Mouse (Mus musculus): Measurements from ENCODE around the gene Lamb3. TPM values are rescaled to one million over a fixed set of nuclear protein-coding genes. Genes with fewer than 3 reads are reported as not detected.

Gene Lamb3
- polyA plus RNA-seq, 1 experiment from 2014 or later: 3.1 TPM

GRCm38 (mm10) chr1:193336122-193337017, 128.9 kb downstream of the Lamb3 start:
- no peaks in the 10 kb centered on the region for H3K36me3 ChIP-seq (ENCODE audit: control insufficient read depth, insufficient read depth, low read length)
- 43% methylated on average over 7 of the region's 7 CpGs for WGBS
- peak overlapping the region; percentile 21; the same call in 1 of the 2 replicates for H3K4me2 ChIP-seq (ENCODE audit: low read length)
- ATAC-seq (ENCODE audit: insufficient number of reproducible peaks, insufficient read depth, low FRiP score, low read depth): peak; percentile 64
- no peak overlapping the region for H3K4me3 ChIP-seq (ENCODE audit: control insufficient read depth in 1 of 2, insufficient read depth in 1 of 2, low read depth in 1 of 2, low read length in 2 of 2)
- H3K9me3 ChIP-seq (ENCODE audit: control insufficient read depth, low read length): no peaks in the 10 kb centered on the region
- H3K9ac ChIP-seq (ENCODE audit: low read length): peak overlapping the region; percentile 55; the same call in 1 of the 2 replicates
- peaks cover 54 to 71% of the 10 kb centered on the region in 2 experiments for H3K4me1 ChIP-seq (ENCODE audit: control insufficient read depth in 2 of 2, insufficient read depth in 2 of 2, low read length in 2 of 2)
- peaks cover 5% of the 10 kb centered on the region; the same call in 1 of the 2 replicates for H3K27me3 ChIP-seq (ENCODE audit: control insufficient read depth, insufficient read depth, low read length)
- peak overlapping the region; percentile 88 to 96 for H3K27ac ChIP-seq (replicated peaks in 1 of 2; ENCODE audit: control insufficient read depth in 1 of 2, insufficient read depth in 1 of 2, low read depth in 2 of 2, low read length in 2 of 2)

GRCm38 (mm10) chr1:193337018-193337321, 129.5 kb downstream of the Lamb3 start:
- ATAC-seq (ENCODE audit: insufficient number of reproducible peaks, insufficient read depth, low FRiP score, low read depth): no peak
- Histone ChIP-seq H3K27me3 (ENCODE audit: control insufficient read depth, insufficient read depth, low read length) (peaks cover 5% of the 10 kb centered on the region; the same call in 1 of the 2 replicates), H3K27ac (replicated peaks in 1 of 2; ENCODE audit: control insufficient read depth in 1 of 2, insufficient read depth in 1 of 2, low read depth in 2 of 2, low read length in 2 of 2) (peak overlapping the region; percentile 88 to 96), H3K4me1 (ENCODE audit: control insufficient read depth in 2 of 2, insufficient read depth in 2 of 2, low read length in 2 of 2) (peaks cover 50 to 65% of the 10 kb centered on the region in 2 experiments), H3K9me3 (ENCODE audit: control insufficient read depth, low read length) (no peaks in the 10 kb centered on the region), H3K4me2 (ENCODE audit: low read length) (no peak overlapping the region), H3K4me3 (ENCODE audit: control insufficient read depth in 1 of 2, insufficient read depth in 1 of 2, low read depth in 1 of 2, low read length in 2 of 2) (no peak overlapping the region), H3K36me3 (ENCODE audit: control insufficient read depth, insufficient read depth, low read length) (no peaks in the 10 kb centered on the region), H3K9ac (ENCODE audit: low read length) (peak overlapping the region; percentile 55; the same call in 1 of the 2 replicates)
- 85% methylated on average over 9 of the region's 9 CpGs for WGBS

GRCm38 (mm10) chr1:193337787-193338310, 130.3 kb downstream of the Lamb3 start:
- peak overlapping the region in 1 of 2 experiments; percentile 96; a peak in 2 of 4 replicates for H3K27ac ChIP-seq (replicated peaks in 1 of 2; ENCODE audit: control insufficient read depth in 1 of 2, insufficient read depth in 1 of 2, low read depth in 2 of 2, low read length in 2 of 2)
- H3K4me3 ChIP-seq (ENCODE audit: control insufficient read depth in 1 of 2, insufficient read depth in 1 of 2, low read depth in 1 of 2, low read length in 2 of 2): no peak overlapping the region
- H3K9me3 ChIP-seq (ENCODE audit: control insufficient read depth, low read length): no peaks in the 10 kb centered on the region
- no peak overlapping the region for H3K4me2 ChIP-seq (ENCODE audit: low read length)
- 33% methylated on average over 4 of the region's 4 CpGs for WGBS
- no peak overlapping the region for H3K9ac ChIP-seq (ENCODE audit: low read length)
- H3K27me3 ChIP-seq (ENCODE audit: control insufficient read depth, insufficient read depth, low read length): peaks cover 5% of the 10 kb centered on the region; the same call in 1 of the 2 replicates
- no peak for ATAC-seq (ENCODE audit: insufficient number of reproducible peaks, insufficient read depth, low FRiP score, low read depth)
- peaks cover 42 to 56% of the 10 kb centered on the region in 2 experiments for H3K4me1 ChIP-seq (ENCODE audit: control insufficient read depth in 2 of 2, insufficient read depth in 2 of 2, low read length in 2 of 2)
- no peaks in the 10 kb centered on the region for H3K36me3 ChIP-seq (ENCODE audit: control insufficient read depth, insufficient read depth, low read length)

- Histone ChIP-seq H3K4me1 (ENCODE audit: control insufficient read depth in 2 of 2, insufficient read depth in 2 of 2, low read length in 2 of 2) (peaks cover 39 to 50% of the 10 kb centered on the region in 2 experiments), H3K4me3 (ENCODE audit: control insufficient read depth in 1 of 2, insufficient read depth in 1 of 2, low read depth in 1 of 2, low read length in 2 of 2) (no peak overlapping the region), H3K27me3 (ENCODE audit: control insufficient read depth, insufficient read depth, low read length) (peaks cover 5% of the 10 kb centered on the region; the same call in 1 of the 2 replicates), H3K9ac (ENCODE audit: low read length) (no peak overlapping the region), H3K9me3 (ENCODE audit: control insufficient read depth, low read length) (no peaks in the 10 kb centered on the region), H3K4me2 (ENCODE audit: low read length) (no peak overlapping the region), H3K36me3 (ENCODE audit: control insufficient read depth, insufficient read depth, low read length) (no peaks in the 10 kb centered on the region), H3K27ac (replicated peaks in 1 of 2; ENCODE audit: control insufficient read depth in 1 of 2, insufficient read depth in 1 of 2, low read depth in 2 of 2, low read length in 2 of 2) (0 out of 4 replicates have a peak overlapping the region, but pooled peaks of 1 of the 2 experiments have one; percentile 96)
- WGBS: 85% methylated on average over 9 of the region's 9 CpGs
- ATAC-seq (ENCODE audit: insufficient number of reproducible peaks, insufficient read depth, low FRiP score, low read depth): no peak
These were observed 131.0 kb downstream of the Lamb3 start for GRCm38 (mm10) chr1:193338363-193338995.

- peaks cover 5% of the 10 kb centered on the region; the same call in 1 of the 2 replicates for H3K27me3 ChIP-seq (ENCODE audit: control insufficient read depth, insufficient read depth, low read length)
- H3K4me3 ChIP-seq (ENCODE audit: control insufficient read depth in 1 of 2, insufficient read depth in 1 of 2, low read depth in 1 of 2, low read length in 2 of 2): no peak overlapping the region
- H3K4me1 ChIP-seq (ENCODE audit: control insufficient read depth in 2 of 2, insufficient read depth in 2 of 2, low read length in 2 of 2): peaks cover 12 to 13% of the 10 kb centered on the region in 2 experiments
- no peak overlapping the region for H3K4me2 ChIP-seq (ENCODE audit: low read length)
- no peaks in the 10 kb centered on the region for H3K36me3 ChIP-seq (ENCODE audit: control insufficient read depth, insufficient read depth, low read length)
- H3K27ac ChIP-seq (replicated peaks in 1 of 2; ENCODE audit: control insufficient read depth in 1 of 2, insufficient read depth in 1 of 2, low read depth in 2 of 2, low read length in 2 of 2): no peak overlapping the region
- H3K9ac ChIP-seq (ENCODE audit: low read length): no peak overlapping the region
- WGBS: 81% methylated on average over 5 of the region's 5 CpGs
- no peaks in the 10 kb centered on the region for H3K9me3 ChIP-seq (ENCODE audit: control insufficient read depth, low read length)
- ATAC-seq (ENCODE audit: insufficient number of reproducible peaks, insufficient read depth, low FRiP score, low read depth): no peak
These were observed 134.9 kb downstream of the Lamb3 start for GRCm38 (mm10) chr1:193342198-193342946.

GRCm38 (mm10) chr1:193343853-193344252, 136.4 kb downstream of the Lamb3 start:
- H3K4me1 ChIP-seq (ENCODE audit: control insufficient read depth in 2 of 2, insufficient read depth in 2 of 2, low read length in 2 of 2): peaks cover 2 to 5% of the 10 kb centered on the region in 2 experiments; a peak in 1 of 4 replicates
- H3K9ac ChIP-seq (ENCODE audit: low read length): no peak overlapping the region
- peaks cover 5% of the 10 kb centered on the region; the same call in 1 of the 2 replicates for H3K27me3 ChIP-seq (ENCODE audit: control insufficient read depth, insufficient read depth, low read length)
- H3K9me3 ChIP-seq (ENCODE audit: control insufficient read depth, low read length): no peaks in the 10 kb centered on the region
- 0 out of 2 replicates have a peak, but pooled peaks cover 9% of the 10 kb centered on the region for H3K36me3 ChIP-seq (ENCODE audit: control insufficient read depth, insufficient read depth, low read length)
- H3K27ac ChIP-seq (replicated peaks in 1 of 2; ENCODE audit: control insufficient read depth in 1 of 2, insufficient read depth in 1 of 2, low read depth in 2 of 2, low read length in 2 of 2): no peak overlapping the region
- no peak overlapping the region for H3K4me2 ChIP-seq (ENCODE audit: low read length)
- no peak overlapping the region for H3K4me3 ChIP-seq (ENCODE audit: control insufficient read depth in 1 of 2, insufficient read depth in 1 of 2, low read depth in 1 of 2, low read length in 2 of 2)
- 74% methylated on average over 4 of the region's 4 CpGs for WGBS
- no peak for ATAC-seq (ENCODE audit: insufficient number of reproducible peaks, insufficient read depth, low FRiP score, low read depth)

GRCm38 (mm10) chr1:193344976-193345375, 137.5 kb downstream of the Lamb3 start:
- H3K27me3 ChIP-seq (ENCODE audit: control insufficient read depth, insufficient read depth, low read length): no peaks in the 10 kb centered on the region
- H3K4me3 ChIP-seq (ENCODE audit: control insufficient read depth in 1 of 2, insufficient read depth in 1 of 2, low read depth in 1 of 2, low read length in 2 of 2): no peak overlapping the region
- no peak overlapping the region for H3K4me2 ChIP-seq (ENCODE audit: low read length)
- H3K9ac ChIP-seq (ENCODE audit: low read length): no peak overlapping the region
- ATAC-seq (ENCODE audit: insufficient number of reproducible peaks, insufficient read depth, low FRiP score, low read depth): no peak
- H3K27ac ChIP-seq (replicated peaks in 1 of 2; ENCODE audit: control insufficient read depth in 1 of 2, insufficient read depth in 1 of 2, low read depth in 2 of 2, low read length in 2 of 2): no peak overlapping the region
- H3K9me3 ChIP-seq (ENCODE audit: control insufficient read depth, low read length): no peaks in the 10 kb centered on the region
- H3K36me3 ChIP-seq (ENCODE audit: control insufficient read depth, insufficient read depth, low read length): peaks cover 17% of the 10 kb centered on the region; the same call in 1 of the 2 replicates
- WGBS: 57% methylated on average over 2 of the region's 2 CpGs
- peaks cover 3 to 5% of the 10 kb centered on the region in 2 experiments; a peak in 1 of 4 replicates for H3K4me1 ChIP-seq (ENCODE audit: control insufficient read depth in 2 of 2, insufficient read depth in 2 of 2, low read length in 2 of 2)
